Mouse (Mus musculus): ENCODE data around the gene Dcst1. TPM values are rescaled to one million over a fixed set of nuclear protein-coding genes. Genes with fewer than 3 reads are reported as not detected.

Dcst1 gene
- polyA plus RNA-seq, 1 experiment from 2014 or later = 0.55 TPM

DNA sequence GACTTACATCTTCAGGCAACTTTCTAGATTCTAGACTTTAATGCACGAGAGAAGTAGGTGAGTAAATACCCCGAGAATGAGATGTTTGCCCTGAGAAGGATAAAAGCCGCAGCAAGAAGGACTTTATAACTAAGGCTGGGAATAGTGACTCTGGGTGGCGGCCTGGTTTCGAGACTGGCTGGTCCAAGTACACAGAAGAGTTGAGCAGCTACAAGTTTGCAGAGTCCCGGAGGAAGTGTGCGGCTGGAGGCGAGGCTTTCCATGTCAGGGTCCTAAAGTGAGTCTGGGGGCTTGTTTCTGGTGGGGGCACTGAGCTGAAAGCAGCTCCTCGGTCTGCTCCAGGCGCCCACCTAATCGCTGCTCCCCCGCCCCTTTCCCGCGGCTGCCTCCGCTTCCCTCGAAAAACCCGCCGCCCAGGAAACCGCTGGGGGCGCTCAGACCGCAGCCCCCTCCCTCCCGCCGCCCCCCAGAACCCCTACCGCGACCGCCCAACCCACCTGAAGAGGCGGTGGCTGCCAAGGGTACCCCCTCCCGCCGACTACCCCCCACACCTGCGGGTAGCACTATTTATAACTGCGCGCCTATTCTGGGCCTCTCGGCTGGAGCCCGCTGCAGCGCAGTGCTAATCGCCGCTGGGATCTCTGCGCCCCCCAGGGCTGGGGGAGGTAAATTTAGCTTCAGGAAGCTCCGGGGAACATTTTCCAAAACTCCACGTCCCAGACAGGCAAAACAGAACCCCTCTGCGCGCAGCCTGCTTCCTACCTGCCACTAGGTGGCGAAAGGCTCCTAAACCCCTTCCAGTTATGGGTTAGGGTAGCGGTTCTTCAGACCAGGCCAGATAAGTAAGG, 31.0 kb upstream of the Dcst1 start:
- Histone ChIP-seq H3K36me3 (ENCODE audit: control insufficient read depth, insufficient read depth, low read length) (peaks cover 1% of the 10 kb centered on the region; the same call in 1 of the 2 replicates), H3K9ac (replicated peaks; ENCODE audit: low read length) (no peak overlapping the region; the same call in 1 of the 2 replicates), H3K4me3 (replicated peaks; ENCODE audit: low read depth, low read length) (peak overlapping the region; percentile 37), H3K27me3 (ENCODE audit: control insufficient read depth, insufficient read depth, low read length) (peaks cover 15% of the 10 kb centered on the region; the same call in 1 of the 2 replicates), H3K27ac (replicated peaks; ENCODE audit: low read depth, low read length) (no peak overlapping the region), H3K4me1 (ENCODE audit: control insufficient read depth, insufficient read depth, low read length) (peaks cover 41% of the 10 kb centered on the region), H3K9me3 (ENCODE audit: control insufficient read depth, low read length) (no peaks in the 10 kb centered on the region), H3K4me2 (ENCODE audit: low read length) (peak overlapping the region; percentile 100)
- WGBS = under 1% methylated on average over 44 of the region's 44 CpGs
- peak; percentile 86 for DNase-seq
- no peak for ATAC-seq (ENCODE audit: low FRiP score, low TSS enrichment)

DNA sequence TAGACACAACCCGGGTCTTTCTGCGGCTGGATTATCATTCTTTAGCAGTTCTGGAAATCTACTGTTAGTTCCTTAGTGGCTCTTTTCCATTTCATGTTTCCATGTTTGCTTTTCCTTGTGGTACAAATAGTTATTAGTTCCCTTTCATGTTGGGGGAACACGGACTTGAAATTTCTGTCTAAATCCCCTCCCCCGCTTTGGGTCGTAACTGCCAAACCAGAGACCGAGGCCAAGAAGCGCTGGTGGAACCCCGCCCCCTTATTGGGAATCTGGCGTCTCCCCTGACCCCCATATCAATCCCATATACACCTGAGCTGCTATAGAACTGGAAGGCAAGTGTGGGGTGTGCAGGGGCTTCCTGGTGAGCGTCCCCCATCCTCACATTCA, 30.4 kb upstream of the Dcst1 start:
- DNase-seq (no peak), ATAC-seq (ENCODE audit: low FRiP score, low TSS enrichment) (no peak)
- H3K9me3 ChIP-seq (ENCODE audit: control insufficient read depth, low read length) = no peaks in the 10 kb centered on the region
- H3K36me3 ChIP-seq (ENCODE audit: control insufficient read depth, insufficient read depth, low read length) = no peaks in the 10 kb centered on the region
- peak overlapping the region; percentile 100 for H3K4me2 ChIP-seq (ENCODE audit: low read length)
- 1% methylated on average over 10 of the region's 10 CpGs for WGBS
- no peak overlapping the region for H3K27ac ChIP-seq (replicated peaks; ENCODE audit: low read depth, low read length)
- peaks cover 15% of the 10 kb centered on the region; the same call in 1 of the 2 replicates for H3K27me3 ChIP-seq (ENCODE audit: control insufficient read depth, insufficient read depth, low read length)
- peaks cover 45% of the 10 kb centered on the region for H3K4me1 ChIP-seq (ENCODE audit: control insufficient read depth, insufficient read depth, low read length)
- no peak overlapping the region for H3K9ac ChIP-seq (replicated peaks; ENCODE audit: low read length)
- H3K4me3 ChIP-seq (replicated peaks; ENCODE audit: low read depth, low read length) = peak overlapping the region; percentile 38; the same call in 1 of the 2 replicates

DNA sequence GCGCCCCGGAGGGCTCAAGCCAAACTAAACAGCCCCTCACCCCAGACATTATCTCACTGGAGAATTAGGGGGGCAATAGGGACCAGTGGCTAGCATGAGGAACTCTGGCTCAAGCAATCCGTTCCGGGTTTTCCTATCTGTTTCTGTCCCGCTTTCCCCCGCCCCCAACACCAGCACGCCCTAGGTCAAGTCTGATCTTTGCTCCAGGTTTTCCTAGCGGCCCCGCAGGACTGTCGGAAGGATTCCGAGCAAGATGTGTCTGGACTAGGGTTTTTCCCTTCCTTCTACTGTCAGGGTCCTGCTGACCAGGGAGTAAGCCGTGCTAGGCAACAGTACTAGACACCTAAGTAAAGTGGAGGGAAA, 29.8 kb upstream of the Dcst1 start:
- peaks cover 15% of the 10 kb centered on the region; the same call in 1 of the 2 replicates for H3K27me3 ChIP-seq (ENCODE audit: control insufficient read depth, insufficient read depth, low read length)
- peaks cover 45% of the 10 kb centered on the region for H3K4me1 ChIP-seq (ENCODE audit: control insufficient read depth, insufficient read depth, low read length)

GRCm38 (mm10) chr3:89394006-89394893, 29.2 kb upstream of the Dcst1 start, which contains the start of gene Zbtb7b:
TSS of gene Zbtb7b (minus strand) at chr3:89394776.
- H3K27me3 ChIP-seq (ENCODE audit: control insufficient read depth, insufficient read depth, low read length) = peaks cover 15% of the 10 kb centered on the region; the same call in 1 of the 2 replicates
- peak within 1 kb of the TSS; percentile 38 for H3K4me3 ChIP-seq (replicated peaks; ENCODE audit: low read depth, low read length)
- no peaks in the 10 kb centered on the region for H3K9me3 ChIP-seq (ENCODE audit: control insufficient read depth, low read length)
- ATAC-seq (ENCODE audit: low FRiP score, low TSS enrichment) (peak; percentile 32), DNase-seq (peak; percentile 72)
- H3K9ac ChIP-seq (replicated peaks; ENCODE audit: low read length) = peak within 1 kb of the TSS; percentile 36
- H3K27ac ChIP-seq (replicated peaks; ENCODE audit: low read depth, low read length) = no peak within 1 kb of the TSS; the same call in 1 of the 2 replicates
- under 1% methylated on average over 41 of the region's 42 CpGs for WGBS
- peak within 1 kb of the TSS; percentile 100 for H3K4me2 ChIP-seq (ENCODE audit: low read length)
- no peaks in the 10 kb centered on the region for H3K36me3 ChIP-seq (ENCODE audit: control insufficient read depth, insufficient read depth, low read length)
- peaks cover 45% of the 10 kb centered on the region for H3K4me1 ChIP-seq (ENCODE audit: control insufficient read depth, insufficient read depth, low read length)

More for the DNA sequence above, 29.8 kb upstream of the Dcst1 start:
- DNase-seq = peak; percentile 83
- Histone ChIP-seq H3K27ac (replicated peaks; ENCODE audit: low read depth, low read length) (no peak overlapping the region), H3K4me3 (replicated peaks; ENCODE audit: low read depth, low read length) (peak overlapping the region; percentile 38), H3K36me3 (ENCODE audit: control insufficient read depth, insufficient read depth, low read length) (no peaks in the 10 kb centered on the region), H3K9ac (replicated peaks; ENCODE audit: low read length) (peak overlapping the region; percentile 36; the same call in 1 of the 2 replicates), H3K9me3 (ENCODE audit: control insufficient read depth, low read length) (no peaks in the 10 kb centered on the region), H3K4me2 (ENCODE audit: low read length) (peak overlapping the region; percentile 100)
- under 1% methylated on average over 12 of the region's 12 CpGs for WGBS
- no peak for ATAC-seq (ENCODE audit: low FRiP score, low TSS enrichment)

DNA sequence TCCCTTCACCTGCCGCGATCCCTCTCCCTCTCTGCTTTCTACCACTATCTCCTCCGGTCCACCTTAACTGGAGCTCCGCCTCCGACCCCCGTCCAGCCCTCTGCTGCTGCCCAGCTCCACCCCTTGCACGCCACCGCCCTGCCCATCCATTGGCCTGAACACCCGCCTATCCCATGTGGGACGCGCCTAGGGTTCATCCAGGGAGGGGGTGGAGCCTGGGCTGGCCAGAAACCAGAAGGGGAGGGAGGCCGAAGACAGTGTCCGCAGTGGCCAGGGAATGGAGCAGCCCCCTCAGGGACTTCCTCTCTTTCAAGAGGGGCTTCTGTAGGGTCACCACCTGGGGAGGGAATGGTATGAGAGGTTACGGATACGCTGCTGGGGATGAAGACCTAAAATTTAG, 28.6 kb upstream of the Dcst1 start:
- ATAC-seq (ENCODE audit: low FRiP score, low TSS enrichment) = peak; percentile 93
- H3K4me1 ChIP-seq (ENCODE audit: control insufficient read depth, insufficient read depth, low read length) = peaks cover 45% of the 10 kb centered on the region

DNA sequence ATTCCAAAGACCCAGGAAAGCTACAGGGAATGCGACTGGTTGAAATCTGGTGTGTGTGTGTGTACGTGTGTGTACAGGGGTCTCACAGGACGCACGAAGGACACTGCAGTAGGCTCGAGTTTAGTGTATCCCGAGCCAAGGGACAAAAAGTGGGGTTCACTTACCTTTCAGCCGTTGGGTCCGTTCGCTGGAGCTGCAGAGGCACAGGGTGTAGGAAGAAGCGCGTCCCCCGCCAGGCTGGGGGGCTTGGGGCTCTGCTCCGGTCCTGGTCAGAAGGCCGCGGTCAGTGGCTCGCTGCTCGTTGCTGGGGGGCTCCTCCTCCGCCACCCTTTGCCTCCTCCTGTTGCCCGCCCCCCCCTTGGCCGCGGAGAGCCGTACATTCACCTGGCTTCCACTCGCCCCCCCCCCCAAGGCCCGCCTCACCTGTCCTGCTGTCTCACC, 27.8 kb upstream of the Dcst1 start:
- H3K27me3 ChIP-seq (ENCODE audit: control insufficient read depth, insufficient read depth, low read length) = peaks cover 15% of the 10 kb centered on the region; the same call in 1 of the 2 replicates
- no peak overlapping the region for H3K9ac ChIP-seq (replicated peaks; ENCODE audit: low read length)
- DNase-seq (no peak), ATAC-seq (ENCODE audit: low FRiP score, low TSS enrichment) (no peak)
- peak overlapping the region; percentile 50 for H3K4me3 ChIP-seq (replicated peaks; ENCODE audit: low read depth, low read length)
- peak overlapping the region; percentile 100 for H3K4me2 ChIP-seq (ENCODE audit: low read length)
- H3K36me3 ChIP-seq (ENCODE audit: control insufficient read depth, insufficient read depth, low read length) = no peaks in the 10 kb centered on the region
- H3K9me3 ChIP-seq (ENCODE audit: control insufficient read depth, low read length) = no peaks in the 10 kb centered on the region
- H3K27ac ChIP-seq (replicated peaks; ENCODE audit: low read depth, low read length) = no peak overlapping the region
- H3K4me1 ChIP-seq (ENCODE audit: control insufficient read depth, insufficient read depth, low read length) = peaks cover 45% of the 10 kb centered on the region
- WGBS = under 1% methylated on average over 22 of the region's 24 CpGs

More for the DNA sequence above, 28.6 kb upstream of the Dcst1 start:
- Histone ChIP-seq H3K27me3 (ENCODE audit: control insufficient read depth, insufficient read depth, low read length) (peaks cover 15% of the 10 kb centered on the region; the same call in 1 of the 2 replicates), H3K9ac (replicated peaks; ENCODE audit: low read length) (peak overlapping the region; percentile 36), H3K4me3 (replicated peaks; ENCODE audit: low read depth, low read length) (peak overlapping the region; percentile 38), H3K36me3 (ENCODE audit: control insufficient read depth, insufficient read depth, low read length) (no peaks in the 10 kb centered on the region), H3K4me2 (ENCODE audit: low read length) (peak overlapping the region; percentile 100), H3K9me3 (ENCODE audit: control insufficient read depth, low read length) (no peaks in the 10 kb centered on the region), H3K27ac (replicated peaks; ENCODE audit: low read depth, low read length) (no peak overlapping the region; the same call in 1 of the 2 replicates)
- peak; percentile 94 for DNase-seq
- WGBS = 1% methylated on average over 15 of the region's 15 CpGs

DNA sequence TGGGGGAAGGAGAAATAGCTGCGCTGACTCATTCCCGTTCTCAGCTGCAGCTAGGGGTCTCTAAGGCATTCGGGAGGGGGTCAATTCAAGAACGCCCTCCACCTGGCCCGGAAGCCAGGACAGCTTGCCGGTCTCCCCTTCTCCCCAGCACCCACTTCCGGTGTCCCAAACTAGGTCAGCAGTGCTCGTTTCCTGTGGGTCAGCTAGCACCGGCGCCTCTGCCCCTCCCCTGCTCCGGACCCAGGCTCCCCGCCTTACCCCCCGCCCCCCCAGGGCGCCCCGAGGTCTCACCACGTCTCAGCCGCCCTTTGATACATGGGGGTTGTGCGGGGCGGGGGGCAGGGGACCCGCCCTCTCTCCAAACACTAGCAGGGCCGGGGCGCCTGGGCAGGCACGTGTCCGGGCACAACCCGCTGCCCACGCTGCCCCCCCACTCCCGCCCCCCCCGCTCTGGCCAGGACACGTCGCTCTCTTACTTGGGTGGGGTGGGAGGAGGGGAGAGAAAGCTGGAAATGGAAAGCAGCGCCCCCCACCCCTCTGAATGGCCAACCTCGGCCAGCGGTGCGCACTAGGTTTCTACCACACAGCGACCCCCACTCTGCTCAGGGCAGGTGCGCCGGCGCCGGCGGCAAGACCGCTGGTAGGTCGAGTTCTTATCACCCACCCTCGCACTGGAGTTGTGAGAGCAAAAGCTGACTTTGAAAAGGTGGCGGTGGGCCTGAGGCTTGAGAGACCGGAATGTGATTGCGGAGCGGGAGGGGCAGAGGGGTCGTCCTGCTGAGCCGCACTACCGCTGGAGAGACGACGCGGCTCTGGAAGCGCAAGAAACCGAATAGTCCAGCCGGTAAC, 26.8 kb upstream of the Dcst1 start:
- under 1% methylated on average over 56 of the region's 56 CpGs for whole genome bisulfite sequencing

More for the DNA sequence above, 26.8 kb upstream of the Dcst1 start:
- Histone ChIP-seq H3K4me2 (ENCODE audit: low read length) (peak overlapping the region; percentile 100), H3K9ac (replicated peaks; ENCODE audit: low read length) (peak overlapping the region; percentile 54), H3K9me3 (ENCODE audit: control insufficient read depth, low read length) (no peaks in the 10 kb centered on the region), H3K36me3 (ENCODE audit: control insufficient read depth, insufficient read depth, low read length) (no peaks in the 10 kb centered on the region), H3K27ac (replicated peaks; ENCODE audit: low read depth, low read length) (0 out of 2 replicates have a peak overlapping the region, but pooled peaks have one; percentile 2), H3K4me1 (ENCODE audit: control insufficient read depth, insufficient read depth, low read length) (peaks cover 45% of the 10 kb centered on the region), H3K27me3 (ENCODE audit: control insufficient read depth, insufficient read depth, low read length) (peaks cover 15% of the 10 kb centered on the region; the same call in 1 of the 2 replicates), H3K4me3 (replicated peaks; ENCODE audit: low read depth, low read length) (peak overlapping the region; percentile 50)
- DNase-seq (peak; percentile 60), ATAC-seq (ENCODE audit: low FRiP score, low TSS enrichment) (no peak)

Data from midbrain, embryonic 14.5 days (tissue).